Mouse (Mus musculus): ENCODE measurements around the gene Smim26.
"Not testable (repeated sequence)": the region's sequence is repeated elsewhere in the genome, so short reads cannot be mapped to it uniquely, and the experiment has no call there.

Gene Smim26

DNA sequence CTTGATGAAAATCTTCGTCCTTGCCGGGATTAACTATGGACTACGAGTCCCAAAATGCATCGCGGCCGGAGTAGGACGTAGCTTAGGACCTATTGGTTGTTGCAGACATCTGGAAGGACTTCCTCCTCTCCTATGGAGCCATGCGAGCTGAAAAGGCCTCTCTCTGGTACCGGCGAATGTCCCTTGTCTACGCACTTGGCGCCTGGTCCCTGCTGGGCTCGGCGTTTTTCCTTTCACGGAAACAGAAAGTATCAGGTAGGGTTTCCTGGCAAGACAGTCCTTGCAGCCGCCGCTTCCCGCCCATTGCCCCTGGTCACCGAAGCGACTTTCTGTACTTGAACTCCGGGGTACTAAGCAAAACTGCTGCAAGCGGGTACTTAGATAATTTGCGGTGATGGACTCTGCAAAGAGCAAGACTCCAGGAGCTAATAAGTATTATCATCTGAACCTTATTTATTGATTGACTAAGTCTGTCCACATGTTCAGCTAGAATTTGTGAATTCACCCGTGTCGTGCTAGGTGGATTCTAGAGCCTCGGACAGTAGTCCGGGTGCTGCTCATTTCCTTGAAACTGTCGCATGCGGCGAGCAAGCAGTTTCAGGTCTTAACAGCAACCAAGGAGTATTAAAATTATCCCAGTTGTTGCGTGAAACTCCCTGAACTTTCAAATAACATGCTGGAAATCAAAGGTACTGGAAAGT is at the start of gene Smim26:
Smim26 (plus strand) TSS at position 104 of the 701 bp plus-strand sequence.
- DNase-seq (ENCODE audit: extremely low spot score) = peak; percentile 82

DNA sequence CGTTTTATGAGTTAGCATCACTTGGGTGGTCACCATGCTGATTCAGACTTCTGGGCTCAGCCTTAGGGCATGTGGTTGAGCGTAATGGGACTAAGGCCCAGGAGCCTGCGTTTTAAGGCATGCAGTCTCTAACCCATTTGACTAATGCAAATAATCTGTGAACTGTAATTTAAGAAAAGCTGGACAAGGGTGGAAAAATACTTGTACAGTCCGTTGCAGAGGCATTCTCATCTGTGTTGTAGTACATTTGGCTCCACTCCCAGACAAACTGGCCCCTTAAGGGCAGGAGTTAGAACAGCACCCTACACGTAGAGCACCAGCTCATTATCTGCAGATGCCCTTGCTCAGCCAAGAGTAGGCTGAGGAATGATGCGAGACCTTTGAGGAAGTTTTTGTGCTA is 49.2 kb upstream of the Smim26 start:
- DNase-seq (ENCODE audit: extremely low spot score) = no peak

DNA sequence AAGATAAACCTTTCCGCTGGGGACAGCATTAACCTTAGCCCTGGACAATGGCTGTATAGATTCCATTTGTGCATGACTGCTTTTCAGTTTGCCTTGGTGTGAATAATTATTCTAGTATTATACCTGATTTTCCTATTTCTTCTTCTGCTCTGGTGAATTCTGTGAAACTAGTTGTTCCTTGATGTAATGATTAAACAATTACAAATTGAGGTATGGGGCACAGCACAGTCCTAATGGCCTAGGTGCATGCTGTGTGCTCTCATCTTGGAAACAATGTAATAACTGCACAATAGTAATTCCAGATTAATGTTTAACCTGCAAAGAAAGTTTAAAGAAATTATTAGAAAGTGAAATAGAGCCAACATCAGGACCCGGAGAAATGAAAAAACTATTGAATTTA is 48.8 kb upstream of the Smim26 start:
- no peak for DNase-seq (ENCODE audit: extremely low spot score)

DNA sequence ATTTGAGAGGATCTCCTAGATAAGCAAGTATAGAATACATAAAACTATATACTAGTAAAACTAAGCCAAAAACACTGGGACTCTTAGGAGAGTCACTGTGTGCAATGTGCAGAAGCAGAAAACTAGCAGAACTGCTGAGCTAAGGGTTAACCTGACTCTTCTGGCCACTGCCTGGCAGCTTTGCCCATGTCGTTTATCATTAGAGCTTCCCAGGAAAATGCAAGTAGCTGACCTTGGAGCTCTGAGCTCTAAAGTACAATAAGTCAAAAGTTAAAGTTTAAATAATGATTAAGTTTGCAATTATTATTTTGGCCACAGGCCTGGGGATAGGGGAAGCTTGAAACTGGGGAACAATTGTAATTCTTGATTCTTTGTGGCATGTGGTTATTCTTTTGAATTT is 48.4 kb upstream of the Smim26 start:
- no peak for DNase-seq (ENCODE audit: extremely low spot score)

- no peak for DNase-seq (ENCODE audit: extremely low spot score)
These were observed 46.3 kb upstream of the Smim26 start for GRCm38 (mm10) chr2:144547559-144547958.

- peak; percentile 82 for DNase-seq (ENCODE audit: extremely low spot score)
These were observed 43.3 kb upstream of the Smim26 start, which contains the start of gene Rbbp9 for GRCm38 (mm10) chr2:144550529-144550928. Rbbp9 (minus strand) TSS chr2:144550869.

GRCm38 (mm10) chr2:144553905-144554304 is 39.9 kb upstream of the Smim26 start:
- DNase-seq (ENCODE audit: extremely low spot score) = no peak

DNA sequence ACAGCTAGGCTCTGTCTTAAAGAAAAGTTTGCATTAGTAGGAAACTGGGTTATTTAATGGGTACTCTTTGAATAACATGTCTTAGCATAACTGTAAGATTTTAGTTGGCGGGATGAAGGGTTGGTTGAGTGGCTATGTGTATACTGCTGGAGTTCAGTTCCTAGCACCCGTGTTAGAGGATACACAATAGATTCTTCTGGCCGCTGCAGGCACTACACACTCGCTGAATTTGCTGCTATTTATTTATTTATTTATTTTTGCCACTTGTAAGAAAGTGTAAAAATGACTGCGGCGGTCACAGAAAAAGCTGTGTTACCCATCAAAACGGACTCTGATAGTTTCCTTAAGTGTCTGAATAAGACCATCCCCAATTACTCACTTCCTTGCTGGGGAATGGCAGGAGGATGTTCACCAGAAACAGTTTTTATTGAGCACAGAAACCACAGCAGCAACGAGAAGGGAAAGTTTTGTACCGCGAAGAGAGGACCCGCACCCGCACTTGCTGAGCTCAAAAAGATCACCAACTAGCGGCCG is 38.5 kb upstream of the Smim26 start:
- no peak for DNase-seq (ENCODE audit: extremely low spot score)

DNA sequence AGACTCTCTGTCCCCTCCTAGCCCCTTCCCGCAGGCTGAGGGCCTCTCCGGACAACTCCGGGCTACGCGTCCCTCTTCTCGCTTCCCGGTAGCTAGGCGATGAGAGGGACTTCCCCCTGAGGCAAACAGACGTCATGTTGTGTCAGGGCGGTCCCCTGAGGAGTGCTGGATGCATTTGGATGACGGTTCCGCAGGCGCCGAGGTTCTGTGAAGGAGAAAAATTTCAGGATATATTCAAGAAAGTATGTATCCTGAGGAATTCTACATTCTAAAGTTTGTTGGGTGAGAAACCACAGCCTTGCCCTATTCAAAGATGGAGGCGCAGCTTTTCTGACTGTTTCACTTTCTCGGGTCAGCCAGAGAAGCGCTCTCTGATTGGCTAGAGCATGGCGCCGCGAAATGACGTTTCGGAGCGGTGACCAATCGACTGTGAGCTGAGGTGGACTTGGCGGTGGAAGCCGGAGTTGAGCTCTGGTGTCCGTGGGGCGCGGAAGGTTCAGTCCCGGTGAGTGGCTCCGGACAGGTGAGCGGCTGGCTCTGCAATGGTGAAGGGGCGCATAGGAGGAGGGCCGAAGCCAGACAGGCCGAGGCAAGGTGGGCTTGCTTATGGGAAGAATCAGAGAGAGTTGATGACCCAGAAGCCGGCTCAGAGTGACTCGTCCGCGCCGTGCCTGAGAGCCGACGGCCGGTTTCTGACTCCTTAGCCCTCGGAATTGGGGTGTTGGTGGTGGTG is 37.9 kb upstream of the Smim26 start, which contains the start of gene Sec23b:
Sec23b (plus strand) TSS at position 410 of the 733 bp plus-strand sequence.
- DNase-seq (ENCODE audit: extremely low spot score) = peak; percentile 93

DNA sequence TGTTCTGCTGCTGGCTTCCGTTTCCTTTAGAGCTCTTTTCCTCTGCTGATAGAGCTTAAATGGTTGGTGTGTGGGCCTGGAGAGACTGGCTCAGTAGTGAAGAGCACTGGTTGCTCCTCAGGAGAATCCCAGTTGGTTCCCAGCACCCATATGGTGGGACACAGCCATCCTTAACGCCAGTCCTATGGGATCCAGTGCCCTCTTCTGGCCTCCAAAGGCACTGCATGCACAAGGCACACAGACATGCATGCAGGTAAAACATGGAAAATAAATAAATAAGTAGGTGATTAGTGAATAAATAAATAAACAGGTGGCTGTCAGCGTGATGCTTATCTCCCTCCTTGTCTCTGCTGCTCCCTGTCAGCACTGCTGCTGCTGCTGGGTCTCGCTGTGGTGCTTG is 5.1 kb upstream of the Smim26 start:
- no peak for DNase-seq (ENCODE audit: extremely low spot score)

DNA sequence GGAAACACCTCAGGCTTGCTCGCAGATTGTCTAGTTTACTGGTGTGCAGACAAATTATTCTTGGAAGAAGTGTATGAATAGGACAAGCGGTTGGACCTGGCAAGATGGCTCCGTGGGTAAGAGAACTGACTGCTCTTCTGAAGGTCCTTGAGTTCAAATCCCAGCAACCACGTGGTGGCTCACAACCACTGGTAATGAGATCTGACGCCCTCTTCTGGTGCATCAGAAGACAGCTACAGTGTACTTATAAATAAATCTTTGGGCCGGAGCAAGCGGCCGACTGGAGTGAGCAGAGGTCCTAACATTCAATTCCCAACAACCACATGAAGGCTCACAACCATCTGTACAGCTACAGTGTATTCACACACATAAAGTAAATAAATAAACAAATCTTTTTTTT is 818 bp upstream of the Smim26 start:
- not testable (repeated sequence) for DNase-seq (ENCODE audit: extremely low spot score)

DNA sequence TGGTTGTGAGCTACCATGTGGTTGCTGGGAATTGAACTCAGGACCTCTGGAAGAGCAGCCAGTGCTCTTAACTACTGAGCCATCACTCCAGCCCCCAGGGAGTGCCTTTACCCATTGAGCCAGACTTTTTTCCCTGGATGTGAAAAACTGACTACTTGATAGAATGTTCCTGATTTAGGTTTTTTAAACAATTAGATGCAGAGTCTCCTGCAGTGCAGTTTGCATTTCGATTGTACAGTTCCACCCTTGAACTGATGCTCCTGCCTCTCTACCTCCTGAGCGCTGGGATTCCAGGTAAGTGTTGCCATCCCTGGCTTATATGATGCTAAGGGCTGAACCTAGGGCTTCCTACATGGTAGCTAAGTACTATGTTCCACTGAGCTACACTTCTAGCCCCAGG is 4.2 kb downstream of the Smim26 start:
- no peak for DNase-seq (ENCODE audit: extremely low spot score)

DNA sequence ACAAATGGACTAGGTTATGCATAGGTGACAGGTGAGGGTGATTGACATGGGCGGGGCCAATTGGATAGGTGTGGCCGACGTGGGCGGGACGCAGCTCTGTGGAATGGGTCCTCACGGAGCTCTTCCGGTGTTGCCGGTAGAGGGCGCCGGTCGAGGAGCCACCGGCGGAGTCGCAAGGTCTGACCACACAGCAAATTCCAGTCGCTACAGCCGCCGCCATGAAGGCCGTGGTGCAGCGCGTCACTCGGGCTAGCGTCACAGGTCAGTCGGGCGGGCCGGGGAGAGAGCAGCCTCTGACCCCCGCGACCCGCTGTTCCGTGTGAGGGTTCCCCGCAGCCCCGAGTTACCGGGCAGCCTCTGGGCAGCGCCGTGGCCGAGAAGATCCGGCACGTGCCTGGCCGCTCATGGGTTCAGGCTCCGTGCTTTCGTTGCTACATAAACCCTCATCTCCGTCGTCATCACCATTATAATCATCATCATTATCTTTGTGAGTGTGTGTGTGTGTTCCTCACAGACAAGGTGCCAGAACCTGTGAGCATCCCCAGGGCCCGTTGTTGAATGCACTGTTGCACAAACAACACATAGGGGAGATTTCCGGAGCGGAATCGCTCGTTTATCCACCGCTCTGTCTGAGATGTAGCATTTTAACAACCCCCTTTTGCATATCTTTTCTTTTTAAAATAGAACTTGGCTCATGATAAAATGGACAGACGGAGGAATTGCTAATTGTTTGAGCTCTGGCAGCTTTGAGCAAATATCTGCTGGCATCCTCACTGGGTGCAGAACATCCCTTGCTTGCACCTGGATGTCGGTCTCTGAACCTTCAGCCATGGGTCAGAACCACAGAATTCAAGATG is 6.2 kb downstream of the Smim26 start, which contains the start of gene Dtd1:
Dtd1 (plus strand) TSS at position 67 of the 857 bp plus-strand sequence.
- peak; percentile 85 for DNase-seq (ENCODE audit: extremely low spot score)

GRCm38 (mm10) chr2:144601576-144601975 is 7.7 kb downstream of the Smim26 start:
- DNase-seq (ENCODE audit: extremely low spot score) = no peak

DNA sequence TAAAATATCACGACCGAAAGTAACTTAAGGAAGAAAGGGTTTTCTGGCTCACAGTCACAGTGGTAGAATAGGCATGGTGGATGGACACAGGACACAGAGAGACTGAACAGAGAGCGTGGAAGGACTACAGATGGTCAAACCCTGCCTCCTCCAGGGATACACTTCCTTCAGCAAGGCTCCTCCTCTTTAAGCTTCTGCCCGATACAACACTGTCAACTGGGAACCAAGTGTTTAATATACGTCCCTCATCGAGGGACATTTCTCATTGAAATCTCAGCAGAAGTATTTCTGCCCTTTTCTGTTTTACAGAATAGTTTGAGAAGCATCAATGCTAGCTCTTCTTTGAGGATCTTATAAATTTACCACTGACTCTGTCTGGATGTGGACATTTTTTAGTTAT is 20.1 kb downstream of the Smim26 start:
- DNase-seq (ENCODE audit: extremely low spot score) = no peak

DNA sequence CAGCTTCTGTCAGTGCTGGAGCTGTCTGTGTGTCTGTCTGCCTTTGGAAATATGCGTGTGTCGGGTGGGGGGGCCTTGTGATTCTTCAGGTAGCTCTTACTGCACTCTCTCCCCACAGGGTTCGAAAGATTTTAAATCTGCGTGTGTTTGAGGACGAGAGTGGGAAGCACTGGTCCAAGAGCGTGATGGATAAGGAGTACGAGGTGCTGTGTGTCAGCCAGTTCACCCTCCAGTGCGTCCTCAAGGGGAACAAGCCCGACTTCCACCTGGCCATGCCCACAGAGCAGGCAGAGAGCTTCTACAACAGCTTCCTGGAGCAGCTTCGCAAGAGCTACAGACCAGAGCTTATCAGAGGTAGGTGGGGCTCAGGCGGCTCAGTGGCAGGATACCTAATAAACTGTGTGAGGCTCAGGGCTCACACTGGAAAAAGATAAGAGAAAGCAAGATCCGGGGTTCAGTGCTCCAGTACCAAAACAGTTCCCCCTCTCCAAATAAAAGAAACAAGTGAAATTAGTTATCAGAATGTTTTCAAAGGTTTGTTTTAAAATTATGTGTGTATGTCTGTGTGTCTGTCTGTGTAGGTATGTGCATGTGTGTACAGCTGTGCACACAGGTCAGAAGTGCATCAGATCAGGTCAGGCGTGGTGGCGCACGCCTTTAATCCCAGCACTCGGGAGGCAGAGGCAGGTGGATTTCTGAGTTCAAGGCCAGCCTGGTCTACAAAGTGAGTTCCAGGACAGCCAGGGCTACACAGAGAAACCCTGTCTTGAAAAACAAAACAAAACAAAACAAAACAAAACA is 23.4 kb downstream of the Smim26 start:
- DNase-seq (ENCODE audit: extremely low spot score) = no peak

DNA sequence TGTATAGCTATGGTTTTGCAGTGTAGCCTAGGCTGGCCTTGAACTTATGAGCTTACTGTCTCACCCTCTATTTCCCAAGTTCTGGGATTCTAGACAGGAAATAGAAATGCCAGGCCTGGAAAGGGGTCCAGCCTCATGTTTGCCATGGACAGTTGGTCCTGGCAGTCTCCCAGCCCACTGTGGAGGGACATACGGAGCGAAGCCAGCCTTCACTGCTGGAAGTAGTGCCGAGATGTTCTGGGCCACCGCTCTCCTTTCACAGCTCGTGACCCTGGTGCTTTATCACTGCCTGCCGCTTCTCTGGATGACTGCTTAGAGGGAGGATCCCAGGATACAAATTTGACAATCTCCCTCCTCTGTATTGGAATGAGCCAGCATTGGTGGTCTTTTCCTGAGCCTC is 27.6 kb downstream of the Smim26 start:
- no peak for DNase-seq (ENCODE audit: extremely low spot score)

DNA sequence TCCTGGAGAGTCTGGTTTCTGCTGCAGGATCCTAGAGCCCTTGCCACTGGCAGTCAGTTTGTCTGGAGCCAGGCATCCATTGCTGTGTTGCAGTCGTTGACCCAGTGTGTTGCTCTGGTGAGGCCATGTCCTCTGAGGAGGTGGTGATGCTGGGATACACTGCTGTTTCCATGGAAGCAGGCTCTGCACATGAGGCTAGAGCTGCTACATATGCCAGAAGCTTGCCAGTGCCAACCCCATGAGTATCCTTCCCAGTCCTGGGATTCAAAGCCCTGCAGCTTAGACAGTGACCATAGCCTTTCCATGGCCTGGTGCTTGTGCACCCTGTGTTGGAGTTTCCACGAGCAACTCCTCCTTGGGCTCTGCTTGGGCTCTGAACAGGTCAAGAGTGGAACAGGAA is 39.7 kb downstream of the Smim26 start:
- no peak for DNase-seq (ENCODE audit: extremely low spot score)

DNA sequence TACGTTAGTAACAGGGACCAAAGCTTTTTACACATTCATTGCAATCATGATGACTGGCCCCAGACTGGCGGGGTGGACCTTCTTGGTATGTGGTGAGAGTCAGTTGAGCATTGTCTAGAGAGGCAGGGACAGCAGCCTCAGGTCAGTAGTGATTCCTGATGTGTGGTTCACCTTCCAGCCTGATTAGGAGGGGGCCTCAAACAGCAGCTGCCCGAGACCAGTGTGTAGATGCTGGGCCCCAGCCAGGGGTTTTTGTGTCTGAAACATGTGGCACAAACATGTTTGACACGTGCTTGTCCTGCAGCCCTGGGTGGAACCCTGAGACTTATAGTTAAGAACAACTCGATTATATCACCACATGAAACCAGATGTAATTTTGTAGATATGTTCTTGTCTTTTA is 40.4 kb downstream of the Smim26 start:
- no peak for DNase-seq (ENCODE audit: extremely low spot score)

GRCm38 (mm10) chr2:144634729-144635128 is 40.9 kb downstream of the Smim26 start:
- no peak for DNase-seq (ENCODE audit: extremely low spot score)
